Mouse (Mus musculus) ES-Bruce4 (cell line): Measurements from ENCODE around the gene Slc25a5. TPM values are rescaled to one million over a fixed set of nuclear protein-coding genes. Genes with fewer than 3 reads are reported as not detected.
A peak's percentile ranks its signal among the peaks of the same experiment; 100 is the strongest.

Source experiments
- H3K27ac ChIP-seq: 2 replicates; pipeline ENCODE4 v1.5.1; 2012; ENCODE audit warnings: low read length, inconsistent platforms; ENCODE audit not compliant: insufficient read depth
- H3K27me3 ChIP-seq: 2 replicates; pipeline ENCODE4 v1.6.1; 2012; ENCODE audit warnings: mild to moderate bottlenecking, low read length, inconsistent platforms; ENCODE audit not compliant: control insufficient read depth, poor library complexity, insufficient read depth, severe bottlenecking
- H3K36me3 ChIP-seq: 2 replicates; pipeline ENCODE4 v1.6.1; 2012; ENCODE audit warnings: inconsistent platforms, mild to moderate bottlenecking, low read length, moderate library complexity; ENCODE audit not compliant: control insufficient read depth, poor library complexity, insufficient read depth, severe bottlenecking
- H3K4me1 ChIP-seq: one replicate; pipeline ENCODE4 v1.8.1; 2011; ENCODE audit warnings: low read length; ENCODE audit not compliant: control insufficient read depth, insufficient read depth
- H3K4me3 ChIP-seq: 2 replicates; pipeline ENCODE4 v1.5.1; 2011; ENCODE audit warnings: low read depth, mild to moderate bottlenecking, low read length
- H3K9ac ChIP-seq: 2 replicates; pipeline ENCODE4 v1.6.1; 2012; ENCODE audit warnings: low read depth, mild to moderate bottlenecking, inconsistent platforms; ENCODE audit not compliant: poor library complexity, severe bottlenecking
- H3K9me3 ChIP-seq: replicated peaks from 2 replicates; pipeline ENCODE4 v1.6.1; 2012; ENCODE audit warnings: mild to moderate bottlenecking, low read length, inconsistent platforms; ENCODE audit not compliant: control insufficient read depth, poor library complexity, insufficient read depth, severe bottlenecking
- CTCF ChIP-seq: IDR thresholded peaks from one replicate; pipeline ENCODE4 v1.8.1; 2011; ENCODE audit warnings: low read depth, low read length
- EP300 ChIP-seq: IDR thresholded peaks from 2 replicates; pipeline ENCODE4 v1.6.1; 2011; ENCODE audit warnings: low read depth, low read length; ENCODE audit not compliant: insufficient read depth
- POLR2A ChIP-seq: IDR thresholded peaks from one replicate; pipeline ENCODE4 v1.8.1; 2011; ENCODE audit warnings: low read length; ENCODE audit not compliant: insufficient read depth
- polyA plus RNA-seq: library from polyadenylated mRNA; stranded (reverse); fragments of >200 nt; gene quantifications from 2 replicates; pipeline ENCODE4 v1.2.4, GENCODE M21; 2011; ENCODE audit warnings: low read depth; ENCODE audit not compliant: missing spikeins, insufficient read depth, insufficient read length

Gene Slc25a5
- polyA plus RNA-seq, 1 experiment: 680 TPM

DNA sequence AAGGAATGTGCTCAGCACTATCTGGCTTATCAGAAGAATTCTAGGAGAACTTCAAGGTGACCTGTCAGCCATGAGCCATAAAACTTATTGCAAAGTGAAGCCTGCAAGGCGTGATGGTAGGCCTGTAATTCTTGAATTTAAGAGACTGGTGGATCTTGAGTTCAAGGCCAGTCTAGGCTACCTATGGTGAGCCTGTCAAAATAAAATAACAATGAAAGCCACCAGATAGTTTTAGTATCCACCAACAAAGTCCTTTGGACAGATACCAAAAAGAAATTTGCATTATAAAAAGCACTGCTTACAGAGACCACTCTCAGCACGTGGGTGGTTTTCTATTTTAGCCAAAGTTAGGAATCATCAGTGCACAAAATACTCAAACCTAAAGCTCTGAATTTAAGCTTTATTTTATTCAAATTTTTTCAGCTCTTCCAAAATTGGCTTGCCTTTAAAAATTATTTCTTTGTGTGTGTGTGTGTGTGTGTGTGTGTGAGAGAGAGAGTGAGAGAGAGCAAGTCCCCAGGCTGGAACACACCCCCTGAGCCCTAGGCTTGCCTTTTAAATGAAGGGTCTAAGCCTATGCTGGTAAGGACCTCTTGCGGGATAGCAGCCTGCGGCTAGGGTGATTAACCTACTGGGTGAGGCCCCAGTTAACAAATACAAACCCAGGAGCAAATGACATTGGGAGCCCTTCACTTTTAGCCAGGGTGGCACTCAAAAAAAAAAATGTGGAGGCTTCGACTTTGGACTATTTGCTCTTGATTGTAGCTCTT, 10.2 kb downstream of the Slc25a5 start:
- Histone ChIP-seq H3K4me1 (no peaks in the 10 kb centered on the region), H3K27me3 (no peaks in the 10 kb centered on the region), H3K27ac (peak overlapping the region; percentile 97), H3K36me3 (no peaks in the 10 kb centered on the region), H3K4me3 (no peak overlapping the region), H3K9ac (0 out of 2 replicates have a peak overlapping the region, but pooled peaks have one; percentile 42), H3K9me3 (no peaks in the 10 kb centered on the region)
- TF ChIP-seq CTCF (no peak), EP300 (peak; percentile 77; the same call in 1 of the 2 replicates)

DNA sequence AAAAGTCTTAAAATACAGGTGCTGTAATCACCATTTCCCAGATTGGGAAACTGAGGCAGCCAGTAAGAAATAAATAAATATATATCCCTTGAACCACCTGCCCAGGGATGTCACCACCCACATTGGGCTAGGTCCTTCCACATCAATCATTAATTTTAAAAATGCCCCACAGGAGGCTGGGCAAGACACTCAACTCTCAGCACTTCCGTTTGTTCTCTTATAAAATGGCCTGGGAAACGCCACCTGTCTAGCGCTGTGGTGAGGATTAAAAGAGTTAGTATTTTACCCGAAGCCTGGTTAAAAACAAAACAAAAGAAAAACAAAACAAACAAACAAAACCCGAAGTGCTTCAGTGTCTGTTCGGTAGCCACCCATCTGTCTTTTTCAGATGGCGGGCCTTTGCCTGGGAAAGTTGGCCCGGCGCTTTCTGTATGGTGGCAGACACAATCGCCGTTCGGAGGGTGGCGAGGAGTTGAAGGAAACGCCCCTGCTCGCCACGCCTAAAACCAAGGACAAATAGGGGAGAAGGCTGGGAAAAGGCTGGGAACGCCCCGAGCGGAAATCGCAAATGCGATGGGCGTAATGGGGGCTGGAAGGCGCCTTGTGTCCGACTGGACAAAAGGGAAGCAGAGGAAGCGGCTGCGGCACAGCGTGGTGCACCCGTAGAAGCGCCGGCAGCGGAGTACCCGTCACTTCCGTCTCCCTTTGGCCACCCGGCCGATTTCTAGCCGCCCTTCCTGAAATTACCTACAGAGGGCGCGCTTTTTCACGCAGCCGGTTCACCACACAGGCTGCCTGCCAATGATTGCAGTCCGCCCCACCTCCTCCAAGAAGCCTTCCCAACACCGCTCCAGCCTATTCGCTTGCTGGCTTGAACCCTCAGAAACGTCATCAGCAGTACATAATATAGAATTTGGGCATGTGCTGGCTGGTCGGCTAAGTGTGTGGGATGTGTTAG, 12.2 kb downstream of the Slc25a5 start:
- Histone ChIP-seq H3K27ac (peak overlapping the region; percentile 88), H3K4me3 (peak overlapping the region; percentile 61), H3K4me1 (no peaks in the 10 kb centered on the region), H3K9me3 (no peaks in the 10 kb centered on the region), H3K36me3 (no peaks in the 10 kb centered on the region), H3K27me3 (no peaks in the 10 kb centered on the region), H3K9ac (peak overlapping the region; percentile 71)
- TF ChIP-seq EP300 (peak; percentile 90), CTCF (peak; percentile 62), POLR2A (no peak)

GRCm38 (mm10) chrX:36808318-36808683, 12.8 kb downstream of the Slc25a5 start:
- Histone ChIP-seq H3K4me3 (peak overlapping the region; percentile 9; the same call in 1 of the 2 replicates), H3K27me3 (no peaks in the 10 kb centered on the region), H3K27ac (peak overlapping the region; percentile 87), H3K9ac (peak overlapping the region; percentile 71), H3K9me3 (no peaks in the 10 kb centered on the region), H3K4me1 (no peaks in the 10 kb centered on the region), H3K36me3 (no peaks in the 10 kb centered on the region)
- TF ChIP-seq POLR2A: no peak
- TF ChIP-seq CTCF: no peak
- TF ChIP-seq EP300: no peak

- H3K4me1 ChIP-seq: peaks cover 2% of the 10 kb centered on the region
- H3K27ac ChIP-seq: peak overlapping the region; percentile 52
- no peaks in the 10 kb centered on the region for H3K36me3 ChIP-seq
- no peak overlapping the region for H3K9ac ChIP-seq
- H3K9me3 ChIP-seq: no peaks in the 10 kb centered on the region
- no peaks in the 10 kb centered on the region for H3K27me3 ChIP-seq
- no peak overlapping the region for H3K4me3 ChIP-seq
- TF ChIP-seq CTCF: no peak
These were observed 15.9 kb downstream of the Slc25a5 start for GRCm38 (mm10) chrX:36811377-36811776.

DNA sequence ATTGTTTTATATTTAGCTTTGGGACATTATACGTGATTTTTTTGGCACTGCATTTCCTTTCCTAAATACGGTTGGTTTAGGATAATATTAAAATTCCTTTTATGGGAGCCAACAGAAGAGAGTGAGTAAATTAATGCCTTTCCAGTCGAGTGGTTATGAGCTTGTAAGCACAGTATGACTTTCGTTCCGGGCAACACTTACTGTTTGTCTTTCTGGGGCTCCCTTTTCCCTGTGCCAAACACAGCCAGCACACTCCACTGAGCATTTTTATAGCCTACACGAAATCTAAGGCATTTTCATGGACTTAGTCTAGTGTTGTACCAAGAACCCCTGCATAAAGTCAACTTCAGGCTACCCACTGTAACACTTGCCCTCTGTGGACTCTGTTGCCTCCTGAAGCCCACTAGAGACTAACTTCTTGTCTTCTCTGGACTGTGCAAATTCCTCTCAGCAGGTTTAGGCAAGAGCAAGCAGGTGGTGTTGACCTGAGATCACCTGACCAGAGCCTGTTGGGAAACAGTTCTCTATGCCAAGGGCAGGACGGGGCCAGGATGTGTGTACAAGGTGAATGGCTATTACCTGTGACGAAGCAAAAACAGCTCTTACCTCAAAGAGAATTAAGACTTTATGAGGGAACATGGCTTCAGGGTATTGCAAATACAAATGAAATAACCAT, 18.8 kb downstream of the Slc25a5 start:
- no peaks in the 10 kb centered on the region for H3K27me3 ChIP-seq
- H3K36me3 ChIP-seq: no peaks in the 10 kb centered on the region
- H3K4me1 ChIP-seq: peaks cover 2% of the 10 kb centered on the region
- TF ChIP-seq POLR2A: no peak
- TF ChIP-seq EP300: peak; percentile 64; the same call in 1 of the 2 replicates
- no peak overlapping the region for H3K4me3 ChIP-seq
- H3K27ac ChIP-seq: peak overlapping the region; percentile 59
- H3K9me3 ChIP-seq: no peaks in the 10 kb centered on the region
- 0 out of 2 replicates have a peak overlapping the region, but pooled peaks have one; percentile 40 for H3K9ac ChIP-seq
